Mouse (Mus musculus) forebrain, embryonic 15.5 days (tissue): ENCODE measurements around the gene Snrpd3. TPM values are rescaled to one million over a fixed set of nuclear protein-coding genes. Genes with fewer than 3 reads are reported as not detected.
"Not testable (repeated sequence)": the region's sequence is repeated elsewhere in the genome, so short reads cannot be mapped to it uniquely, and the experiment has no call there.

Source experiments
- ATAC-seq: fragments of 200-750 bp; cut with Nextera tagmentation; replicated peaks from 2 replicates; pipeline ENCODE4 v1.8.0; 2017; ENCODE audit warnings: mild to moderate bottlenecking, moderate TSS enrichment, moderate library complexity
- H3K27ac ChIP-seq: fragments of 300-500 bp; sonication (generic); replicated peaks from 2 replicates; pipeline ENCODE4 v1.5.1; 2015; ENCODE audit warnings: mild to moderate bottlenecking, inconsistent platforms
- H3K27me3 ChIP-seq: fragments of 300-500 bp; sonication (generic); 2 replicates; pipeline ENCODE4 v1.6.1; 2015; ENCODE audit warnings: inconsistent platforms
- H3K36me3 ChIP-seq: fragments of 300-500 bp; sonication (generic); 2 replicates; pipeline ENCODE4 v1.6.1; 2015; ENCODE audit warnings: mild to moderate bottlenecking, inconsistent platforms
- H3K4me1 ChIP-seq: fragments of 300-500 bp; sonication (generic); 2 replicates; pipeline ENCODE4 v1.6.1; 2015; ENCODE audit warnings: inconsistent platforms
- H3K4me2 ChIP-seq: fragments of 300-500 bp; sonication (generic); replicated peaks from 2 replicates; pipeline ENCODE4 v1.6.1; 2015; ENCODE audit warnings: mild to moderate bottlenecking, inconsistent platforms
- H3K4me3 ChIP-seq: fragments of 300-500 bp; sonication (generic); 2 replicates; pipeline ENCODE4 v1.5.1; 2015; ENCODE audit warnings: mild to moderate bottlenecking, inconsistent platforms
- H3K9ac ChIP-seq: fragments of 300-500 bp; sonication (generic); replicated peaks from 2 replicates; pipeline ENCODE4 v1.6.1; 2015; ENCODE audit warnings: mild to moderate bottlenecking, inconsistent platforms
- H3K9me3 ChIP-seq: fragments of 300-500 bp; sonication (generic); 2 replicates; pipeline ENCODE4 v1.6.1; 2016; ENCODE audit warnings: inconsistent platforms
- WGBS: fragments of 180-500 bp; shearing (Covaris S2); methylation state at CpG from one replicate; pipeline ENCODE4 v1.1.7; 2015; ENCODE audit warnings: mixed read lengths; 5-methylcytosine and 5-hydroxymethylcytosine counted together
- polyA plus RNA-seq: library from polyadenylated mRNA; unstranded; fragments of >200 nt; fragmentation: Nextera tagmentation; extraction: Ambion mirVana; gene quantifications from 2 replicates; pipeline ENCODE4 v1.2.1, GENCODE M21; 2015

Snrpd3 gene
- polyA plus RNA-seq, 1 experiment from 2014 or later: 156 TPM

GRCm38 (mm10) chr10:75516038-75516723 is 1.2 kb upstream of the Snrpd3 start:
- peaks cover 20% of the 10 kb centered on the region for H3K36me3 ChIP-seq
- no peaks in the 10 kb centered on the region for H3K27me3 ChIP-seq
- peak overlapping the region; percentile 88 for H3K9ac ChIP-seq
- 30% methylated on average over 8 of the region's 8 CpGs for WGBS
- ATAC-seq: no peak
- peak overlapping the region; percentile 97; the same call in 1 of the 2 replicates for H3K27ac ChIP-seq
- H3K4me3 ChIP-seq: peak overlapping the region; percentile 87
- no peaks in the 10 kb centered on the region for H3K9me3 ChIP-seq
- peak overlapping the region; percentile 75 for H3K4me2 ChIP-seq
- H3K4me1 ChIP-seq: peaks cover 31% of the 10 kb centered on the region

DNA sequence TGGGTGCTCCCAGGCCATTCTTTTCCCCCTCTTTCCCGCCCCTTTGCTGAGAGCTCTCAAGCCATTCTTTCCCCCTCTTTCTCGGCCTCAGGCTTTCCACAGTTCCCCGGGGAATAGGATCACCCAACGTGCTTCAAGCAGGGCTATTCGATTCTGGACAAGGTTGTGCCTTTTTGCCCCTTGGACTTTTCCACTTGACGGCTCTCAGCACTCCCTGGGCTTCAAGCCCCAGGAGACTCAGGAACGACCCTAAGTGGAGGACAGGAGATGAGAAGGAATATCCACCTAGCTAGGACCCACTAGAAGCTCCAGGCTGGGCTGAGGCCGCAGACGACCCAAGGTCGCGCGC is 653 bp upstream of the Snrpd3 start:
- H3K4me1 ChIP-seq: peaks cover 34% of the 10 kb centered on the region
- WGBS: under 1% methylated on average over 12 of the region's 12 CpGs
- ATAC-seq: no peak
- no peaks in the 10 kb centered on the region for H3K9me3 ChIP-seq
- H3K9ac ChIP-seq: peak overlapping the region; percentile 88
- peak overlapping the region; percentile 75 for H3K4me2 ChIP-seq
- peaks cover 21% of the 10 kb centered on the region for H3K36me3 ChIP-seq
- H3K4me3 ChIP-seq: peak overlapping the region; percentile 87
- H3K27ac ChIP-seq: peak overlapping the region; percentile 97
- no peaks in the 10 kb centered on the region for H3K27me3 ChIP-seq

- WGBS: 0% methylated on average over 20 of the region's 20 CpGs
- Histone ChIP-seq H3K9me3 (no peaks in the 10 kb centered on the region), H3K27me3 (no peaks in the 10 kb centered on the region), H3K4me2 (peak within 1 kb of the TSS; percentile 75), H3K4me3 (peak within 1 kb of the TSS; percentile 87), H3K9ac (peak within 1 kb of the TSS; percentile 88), H3K27ac (peak within 1 kb of the TSS; percentile 97), H3K36me3 (peaks cover 29% of the 10 kb centered on the region), H3K4me1 (peaks cover 39% of the 10 kb centered on the region)
- peak; percentile 94 for ATAC-seq
These were observed 400 bp downstream of the Snrpd3 start, which contains the start of gene Gucd1 for GRCm38 (mm10) chr10:75517758-75518143. Gucd1 (minus strand) TSS chr10:75517972.

- Histone ChIP-seq H3K9me3 (no peaks in the 10 kb centered on the region), H3K27ac (no peak overlapping the region), H3K4me3 (no peak overlapping the region), H3K27me3 (no peaks in the 10 kb centered on the region), H3K4me2 (no peak overlapping the region), H3K36me3 (peaks cover 45% of the 10 kb centered on the region), H3K4me1 (peaks cover 39% of the 10 kb centered on the region), H3K9ac (no peak overlapping the region)
- ATAC-seq: no peak
- 92% methylated on average over 5 of the region's 5 CpGs for WGBS
These were observed 3.2 kb downstream of the Snrpd3 start for GRCm38 (mm10) chr10:75520581-75520980.

DNA sequence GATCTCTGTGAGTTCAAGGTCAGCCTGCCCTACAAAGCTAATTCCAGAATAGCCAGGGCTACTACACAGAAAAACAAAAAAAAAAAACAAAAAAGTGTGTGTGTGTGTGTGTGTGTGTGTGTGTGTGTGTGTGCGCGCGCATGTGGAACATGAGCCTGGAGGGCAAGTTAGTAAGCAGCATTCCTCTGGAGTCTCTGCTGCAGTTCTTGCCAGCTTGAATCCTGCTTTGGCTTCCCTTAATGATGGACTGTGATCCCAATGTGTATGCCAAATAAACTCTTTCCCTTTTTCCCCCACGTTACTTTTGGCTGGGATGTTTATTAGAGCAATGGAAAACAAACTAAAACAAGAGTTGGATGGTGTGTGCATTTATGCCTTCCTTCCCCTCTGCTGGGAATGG is 4.3 kb downstream of the Snrpd3 start:
- Histone ChIP-seq H3K36me3 (peaks cover 50% of the 10 kb centered on the region), H3K27me3 (no peaks in the 10 kb centered on the region), H3K4me1 (peaks cover 28% of the 10 kb centered on the region), H3K9me3 (no peaks in the 10 kb centered on the region), H3K27ac (no peak overlapping the region), H3K9ac (no peak overlapping the region), H3K4me2 (no peak overlapping the region), H3K4me3 (no peak overlapping the region)
- no peak for ATAC-seq
- 93% methylated on average over 4 of the region's 4 CpGs for WGBS

GRCm38 (mm10) chr10:75525450-75525849 is 8.1 kb downstream of the Snrpd3 start:
- H3K9me3 ChIP-seq, H3K27ac ChIP-seq, H3K9ac ChIP-seq, ATAC-seq, H3K27me3 ChIP-seq, H3K4me2 ChIP-seq, H3K4me3 ChIP-seq: not testable (repeated sequence)
- Histone ChIP-seq H3K36me3 (peaks cover 47% of the 10 kb centered on the region), H3K4me1 (peaks cover 11% of the 10 kb centered on the region)
- WGBS: 89% methylated on average over 9 of the region's 9 CpGs

DNA sequence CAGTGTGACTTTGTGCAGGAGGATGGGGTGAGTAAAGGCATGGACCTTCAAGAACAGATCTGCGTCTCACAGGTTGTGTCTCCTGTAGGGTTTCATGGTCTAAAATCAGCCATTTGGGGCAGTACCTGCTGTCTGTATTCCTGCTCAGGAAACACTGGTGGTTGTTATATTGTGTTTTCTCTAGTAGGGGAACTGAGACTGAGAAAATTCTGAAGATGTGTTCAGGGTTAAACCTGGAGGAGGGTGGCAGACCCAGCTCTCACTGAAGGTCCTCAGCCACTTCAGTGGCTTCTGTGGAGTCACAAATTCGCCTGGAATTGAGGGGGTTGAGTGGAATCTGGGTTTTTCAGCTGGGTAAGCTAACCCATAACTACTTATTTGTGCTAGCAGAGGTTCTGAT is 13.0 kb downstream of the Snrpd3 start:
- no peak overlapping the region for H3K4me2 ChIP-seq
- no peaks in the 10 kb centered on the region for H3K27me3 ChIP-seq
- H3K9me3 ChIP-seq: no peaks in the 10 kb centered on the region
- H3K36me3 ChIP-seq: peaks cover 36% of the 10 kb centered on the region
- H3K4me3 ChIP-seq: no peak overlapping the region
- no peak for ATAC-seq
- no peak overlapping the region for H3K27ac ChIP-seq
- H3K9ac ChIP-seq: no peak overlapping the region
- whole genome bisulfite sequencing: 90% methylated on average over 2 of the region's 2 CpGs
- H3K4me1 ChIP-seq: no peaks in the 10 kb centered on the region

DNA sequence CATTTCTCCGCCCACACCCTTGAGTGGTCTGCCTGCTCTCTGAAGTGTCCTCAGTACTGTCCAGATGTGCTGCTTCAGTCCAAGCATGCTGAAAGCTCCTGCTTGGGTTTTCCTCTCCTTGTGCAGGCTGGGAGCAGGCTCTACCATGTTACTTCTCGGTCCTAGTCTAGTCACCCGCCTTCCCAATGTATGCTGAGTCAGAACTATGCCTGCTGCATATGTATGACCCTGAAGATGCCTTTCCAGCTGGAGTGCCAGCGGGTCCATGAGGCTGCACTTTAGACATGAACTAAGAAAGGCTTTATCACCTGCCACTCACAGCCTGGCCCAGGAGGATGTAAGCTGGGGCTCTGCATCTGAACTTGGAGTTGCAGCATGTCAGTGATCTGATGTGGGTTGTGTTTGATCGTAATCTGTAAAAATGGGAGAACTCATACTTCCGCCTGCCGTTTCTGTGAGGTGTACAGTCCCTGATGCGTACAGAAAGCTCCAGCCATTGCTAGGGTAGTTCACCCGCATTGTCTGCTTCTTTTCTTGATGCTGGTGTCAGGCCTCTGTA is 14.3 kb downstream of the Snrpd3 start:
- H3K36me3 ChIP-seq: peaks cover 38% of the 10 kb centered on the region
- no peak overlapping the region for H3K27ac ChIP-seq
- H3K9me3 ChIP-seq: no peaks in the 10 kb centered on the region
- H3K4me2 ChIP-seq: no peak overlapping the region
- no peaks in the 10 kb centered on the region for H3K27me3 ChIP-seq
- no peak for ATAC-seq
- H3K9ac ChIP-seq: no peak overlapping the region
- 91% methylated on average over 9 of the region's 9 CpGs for whole genome bisulfite sequencing
- no peaks in the 10 kb centered on the region for H3K4me1 ChIP-seq
- no peak overlapping the region for H3K4me3 ChIP-seq

GRCm38 (mm10) chr10:75534216-75534615 is 16.9 kb downstream of the Snrpd3 start:
- peaks cover 33% of the 10 kb centered on the region for H3K36me3 ChIP-seq
- no peak overlapping the region for H3K4me3 ChIP-seq
- ATAC-seq: no peak

DNA sequence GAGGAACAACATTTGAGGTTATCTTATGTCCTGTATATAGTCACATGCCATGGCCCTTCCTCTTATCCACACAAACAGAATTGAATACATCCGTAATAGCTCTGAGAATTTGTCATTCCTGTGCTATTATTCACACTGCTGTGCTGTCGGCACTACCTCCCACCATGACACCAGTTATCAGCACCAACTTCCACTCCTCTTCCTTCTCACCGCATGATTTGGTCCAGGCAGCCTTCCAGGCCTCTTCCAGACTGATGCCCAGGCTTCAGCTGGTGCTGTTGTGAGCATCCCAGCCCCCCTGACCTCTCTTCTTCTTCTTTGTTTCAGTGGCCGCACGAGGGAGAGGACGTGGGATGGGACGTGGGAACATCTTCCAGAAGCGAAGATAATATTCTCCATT is 17.6 kb downstream of the Snrpd3 start:
- WGBS: 81% methylated on average over 8 of the region's 8 CpGs
- no peak overlapping the region for H3K4me3 ChIP-seq
- no peak overlapping the region for H3K27ac ChIP-seq
- peaks cover 32% of the 10 kb centered on the region for H3K36me3 ChIP-seq
- no peak overlapping the region for H3K4me2 ChIP-seq
- no peaks in the 10 kb centered on the region for H3K27me3 ChIP-seq
- H3K9ac ChIP-seq: no peak overlapping the region
- ATAC-seq: no peak
- H3K4me1 ChIP-seq: no peaks in the 10 kb centered on the region
- no peaks in the 10 kb centered on the region for H3K9me3 ChIP-seq

More at GRCm38 (mm10) chr10:75534216-75534615, 16.9 kb downstream of the Snrpd3 start:
- Histone ChIP-seq H3K27me3 (no peaks in the 10 kb centered on the region), H3K4me1 (no peaks in the 10 kb centered on the region), H3K9ac (no peak overlapping the region), H3K9me3 (no peaks in the 10 kb centered on the region), H3K27ac (no peak overlapping the region), H3K4me2 (no peak overlapping the region)
- 92% methylated on average over 8 of the region's 8 CpGs for WGBS

GRCm38 (mm10) chr10:75535423-75535822 is 18.1 kb downstream of the Snrpd3 start:
- Histone ChIP-seq H3K36me3 (peaks cover 32% of the 10 kb centered on the region), H3K4me1 (no peaks in the 10 kb centered on the region), H3K27me3 (no peaks in the 10 kb centered on the region), H3K4me3 (no peak overlapping the region), H3K9me3 (no peaks in the 10 kb centered on the region), H3K9ac (no peak overlapping the region), H3K27ac (no peak overlapping the region), H3K4me2 (no peak overlapping the region)
- 76% methylated on average over 2 of the region's 2 CpGs for WGBS
- ATAC-seq: no peak

GRCm38 (mm10) chr10:75536123-75536522 is 18.8 kb downstream of the Snrpd3 start:
- Histone ChIP-seq H3K9me3 (no peaks in the 10 kb centered on the region), H3K27me3 (no peaks in the 10 kb centered on the region), H3K4me2 (no peak overlapping the region), H3K4me3 (no peak overlapping the region), H3K4me1 (no peaks in the 10 kb centered on the region), H3K36me3 (peaks cover 32% of the 10 kb centered on the region), H3K27ac (no peak overlapping the region), H3K9ac (no peak overlapping the region)
- no peak for ATAC-seq
- 89% methylated on average over 5 of the region's 5 CpGs for WGBS
